Mouse (Mus musculus): ENCODE measurements around the gene Ttn.
"Not testable (repeated sequence)": the region's sequence is repeated elsewhere in the genome, so short reads cannot be mapped to it uniquely, and the experiment has no call there.

Ttn gene

GRCm38 (mm10) chr2:76982391-76983145 lies at the start of gene Ttn:
TSS of gene Ttn (minus strand) at chr2:76982547.
- DNase-seq (ENCODE audit: low read depth, low spot score): no peak

- no peak for DNase-seq (ENCODE audit: low read depth, low spot score)
Measured at GRCm38 (mm10) chr2:77020649-77021048, 38.3 kb upstream of the Ttn start.

- DNase-seq (ENCODE audit: low read depth, low spot score): no peak
Measured at GRCm38 (mm10) chr2:77017735-77018134, 35.4 kb upstream of the Ttn start.

GRCm38 (mm10) chr2:77013449-77013848 lies 31.1 kb upstream of the Ttn start:
- DNase-seq (ENCODE audit: low read depth, low spot score): not testable (repeated sequence)

DNA sequence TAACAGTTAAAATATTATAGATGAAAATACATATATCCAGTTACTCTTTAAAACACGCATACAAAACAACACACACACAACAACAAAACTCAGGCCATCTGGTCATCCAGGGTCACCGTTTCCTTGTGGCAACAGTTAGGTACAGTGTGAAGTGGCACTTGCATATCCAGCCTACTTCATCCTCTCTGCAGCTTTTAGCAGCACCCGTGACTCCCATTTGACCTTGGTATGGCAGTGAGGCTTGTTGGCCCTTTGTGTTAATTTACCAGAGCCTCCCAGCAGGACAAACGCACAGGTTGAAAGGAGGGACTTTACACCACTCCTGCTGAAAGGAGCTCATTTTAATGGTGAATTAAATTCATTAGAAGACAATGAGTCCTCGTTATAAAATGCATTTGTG lies 29.6 kb upstream of the Ttn start:
- DNase-seq (ENCODE audit: low read depth, low spot score): no peak

- no peak for DNase-seq (ENCODE audit: low read depth, low spot score)
Measured at GRCm38 (mm10) chr2:77007015-77007414, 24.7 kb upstream of the Ttn start.

DNA sequence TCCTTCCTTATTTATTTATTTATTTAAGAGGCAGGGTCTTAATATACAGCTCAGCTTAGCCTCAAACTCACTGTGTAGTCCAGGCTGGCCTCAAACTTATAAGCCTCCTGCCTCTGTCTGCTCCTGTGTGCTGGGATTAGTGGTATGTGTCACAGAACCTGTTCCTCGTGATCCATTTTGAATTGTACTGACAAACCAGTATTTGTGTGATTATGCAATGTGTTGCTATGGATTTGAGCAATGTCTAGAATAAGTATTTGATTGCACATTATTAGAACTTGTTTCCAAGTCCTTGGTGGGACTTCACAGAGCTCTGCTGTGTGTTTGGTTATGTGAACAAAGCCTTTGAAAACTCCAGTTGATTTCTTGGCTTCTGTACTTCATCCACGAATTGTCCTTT lies 20.8 kb upstream of the Ttn start:
- no peak for DNase-seq (ENCODE audit: low read depth, low spot score)

- no peak for DNase-seq (ENCODE audit: low read depth, low spot score)
Measured at GRCm38 (mm10) chr2:76998351-76998750, 16.0 kb upstream of the Ttn start.

DNA sequence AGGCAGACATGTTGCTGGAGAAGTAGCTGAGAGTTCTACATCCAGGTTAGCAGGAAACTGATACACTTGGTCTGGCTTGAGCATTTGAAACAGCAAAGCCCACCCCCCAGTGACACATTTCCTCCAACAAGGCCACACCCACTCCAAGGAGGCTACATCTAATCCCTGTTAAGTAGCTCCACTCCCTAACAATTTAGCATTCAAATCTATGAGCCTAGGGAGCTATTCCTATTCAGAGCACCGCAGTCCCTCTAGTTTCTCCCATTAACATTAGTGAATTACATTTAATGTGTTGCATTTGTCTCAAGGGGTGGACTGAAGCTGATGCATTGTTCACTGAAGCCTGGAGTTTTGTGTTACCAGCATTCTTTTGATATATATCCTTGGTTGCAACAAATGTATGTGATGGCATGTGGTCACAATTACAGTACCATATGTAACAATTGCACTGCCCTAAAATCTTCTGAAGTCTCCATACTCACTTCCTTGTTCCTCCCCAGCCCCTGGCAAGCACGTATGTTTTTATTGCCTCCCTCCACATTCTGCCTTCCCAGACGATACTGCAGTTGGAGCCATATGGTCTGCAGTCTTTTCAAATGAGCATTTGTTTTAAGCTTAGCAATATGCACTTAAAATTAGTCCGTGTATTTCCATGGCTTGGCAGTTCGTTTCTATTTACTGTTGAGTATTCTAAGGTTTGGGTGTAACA lies 10.3 kb upstream of the Ttn start:
- DNase-seq (ENCODE audit: low read depth, low spot score): no peak

- no peak for DNase-seq (ENCODE audit: low read depth, low spot score)
Measured at GRCm38 (mm10) chr2:76987317-76987716, 5.0 kb upstream of the Ttn start.

GRCm38 (mm10) chr2:76984384-76984783 lies 2.0 kb upstream of the Ttn start:
- DNase-seq (ENCODE audit: low read depth, low spot score): no peak

DNA sequence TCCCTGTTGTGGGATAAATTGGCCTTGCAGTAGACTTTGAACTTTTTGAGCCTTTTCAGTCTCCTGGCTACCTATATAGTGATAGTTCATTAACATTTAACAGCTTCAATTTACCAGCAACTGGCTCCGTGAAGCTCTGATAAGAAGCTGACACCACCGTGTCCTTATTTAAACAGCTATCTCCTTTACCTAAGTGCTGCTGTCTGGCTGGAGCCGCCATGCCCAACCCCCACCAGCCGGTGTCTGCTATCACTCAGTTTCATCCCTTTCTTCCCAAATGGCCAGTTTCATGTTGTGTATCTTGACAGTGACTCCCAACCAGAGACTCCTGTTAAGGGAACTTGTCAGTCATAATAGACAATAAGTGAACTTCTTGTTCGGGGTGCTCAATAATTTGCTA lies 1.3 kb upstream of the Ttn start:
- DNase-seq (ENCODE audit: low read depth, low spot score): no peak

- DNase-seq (ENCODE audit: low read depth, low spot score): no peak
Measured at GRCm38 (mm10) chr2:76981717-76982116, 630 bp downstream of the Ttn start.

- DNase-seq (ENCODE audit: low read depth, low spot score): peak; percentile 20
Measured at GRCm38 (mm10) chr2:76980146-76980545, 2.2 kb downstream of the Ttn start.

- no peak for DNase-seq (ENCODE audit: low read depth, low spot score)
Measured at GRCm38 (mm10) chr2:76977650-76978049, 4.7 kb downstream of the Ttn start.

GRCm38 (mm10) chr2:76972051-76972450 lies 10.3 kb downstream of the Ttn start:
- DNase-seq (ENCODE audit: low read depth, low spot score): no peak

- DNase-seq (ENCODE audit: low read depth, low spot score): no peak
Measured at GRCm38 (mm10) chr2:76971069-76971468, 11.3 kb downstream of the Ttn start.

DNA sequence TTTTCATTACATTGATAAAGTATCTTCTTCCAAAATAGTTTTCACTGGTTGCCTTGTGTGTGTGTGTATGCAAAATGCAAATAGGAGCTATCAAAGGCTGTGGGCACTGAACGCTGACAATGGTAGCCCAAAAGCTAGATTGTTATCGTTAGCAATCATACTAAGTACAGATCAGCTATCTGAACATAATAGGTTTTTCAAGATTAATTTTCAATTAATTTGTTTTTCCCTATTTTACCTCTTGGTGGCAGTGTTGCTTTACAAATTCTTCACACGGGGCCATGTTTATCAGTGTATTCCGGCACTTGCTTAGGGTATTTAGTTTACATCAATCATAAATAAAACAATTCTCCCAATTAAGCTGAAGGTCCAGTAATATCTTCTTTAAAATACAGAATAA lies 11.7 kb downstream of the Ttn start:
- no peak for DNase-seq (ENCODE audit: low read depth, low spot score)

- DNase-seq (ENCODE audit: low read depth, low spot score): no peak
Measured at GRCm38 (mm10) chr2:76970204-76970603, 12.1 kb downstream of the Ttn start.

DNA sequence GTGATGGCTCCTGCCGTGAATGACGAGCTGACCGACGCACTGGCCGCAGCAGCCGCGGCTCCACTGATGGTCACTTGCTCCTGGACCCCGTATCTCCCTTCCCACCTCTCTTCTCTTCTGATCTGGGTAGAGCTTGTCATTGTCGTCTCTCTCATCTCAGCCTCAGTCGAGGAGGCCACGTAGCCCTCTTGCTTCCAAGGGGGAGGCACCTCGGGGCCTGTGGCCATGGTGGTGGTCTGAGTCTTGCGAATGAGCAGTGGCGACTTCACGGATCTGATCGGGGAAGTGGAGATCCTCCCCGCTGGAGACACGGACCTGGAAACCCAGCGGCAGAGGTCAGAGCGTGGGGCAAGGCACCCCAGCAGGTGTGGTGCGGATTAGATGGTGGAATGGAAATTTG lies 12.7 kb downstream of the Ttn start:
- no peak for DNase-seq (ENCODE audit: low read depth, low spot score)

- DNase-seq (ENCODE audit: low read depth, low spot score): peak; percentile 69
Measured at GRCm38 (mm10) chr2:76968919-76969318, 13.4 kb downstream of the Ttn start.

- DNase-seq (ENCODE audit: low read depth, low spot score): no peak
Measured at GRCm38 (mm10) chr2:76966582-76966981, 15.8 kb downstream of the Ttn start.

GRCm38 (mm10) chr2:76966013-76966412 lies 16.3 kb downstream of the Ttn start:
- DNase-seq (ENCODE audit: low read depth, low spot score): no peak
